Mouse (Mus musculus) liver, adult 2 months (tissue): Measurements from ENCODE around the gene Dctn1. TPM values are rescaled to one million over a fixed set of nuclear protein-coding genes. Genes with fewer than 3 reads are reported as not detected.

Source experiments
- DNase-seq: peaks from one replicate; pipeline ENCODE4 v3.0.0-alpha.2; 2011; ENCODE audit warnings: low read depth, low spot score; ENCODE audit errors: extremely low read depth
- H3K27ac ChIP-seq: fragments of 200-500 bp; replicated peaks from 2 replicates; pipeline ENCODE4 v1.5.1; 2012; ENCODE audit warnings: low read depth, mild to moderate bottlenecking, control low read depth, inconsistent platforms, low read length; ENCODE audit not compliant: insufficient read depth
- H3K27me3 ChIP-seq: fragments of 200-500 bp; 2 replicates; pipeline ENCODE4 v1.6.1; 2012; ENCODE audit warnings: mild to moderate bottlenecking, moderate library complexity, low read length, inconsistent platforms; ENCODE audit not compliant: control insufficient read depth, insufficient read depth
- H3K36me3 ChIP-seq: fragments of 200-500 bp; 2 replicates; pipeline ENCODE4 v1.6.1; 2012; ENCODE audit warnings: low read length, inconsistent platforms; ENCODE audit not compliant: control insufficient read depth, insufficient read depth
- H3K4me1 ChIP-seq: fragments of 200-500 bp; 2 replicates; pipeline ENCODE4 v1.6.1; 2011; ENCODE audit warnings: low read length; ENCODE audit not compliant: control insufficient read depth, insufficient read depth
- H3K4me3 ChIP-seq: fragments of 200-500 bp; 2 replicates; pipeline ENCODE4 v1.5.1; 2011; ENCODE audit warnings: low read depth, mild to moderate bottlenecking, control low read depth, low read length, moderate library complexity; ENCODE audit not compliant: insufficient read depth
- H3K79me2 ChIP-seq: fragments of 200-500 bp; 2 replicates; pipeline ENCODE4 v1.6.1; 2012; ENCODE audit warnings: inconsistent platforms, mild to moderate bottlenecking, low read length, moderate library complexity; ENCODE audit not compliant: control insufficient read depth, insufficient read depth
- H3K9ac ChIP-seq: fragments of 200-500 bp; 2 replicates; pipeline ENCODE4 v1.6.1; 2012; ENCODE audit warnings: low read depth, mild to moderate bottlenecking, control low read depth, inconsistent platforms, low read length
- CTCF ChIP-seq: fragments of 200-500 bp; IDR thresholded peaks from 2 replicates; pipeline ENCODE4 v1.5.1; 2011; ENCODE audit warnings: low read depth, low read length, control low read depth
- POLR2A ChIP-seq: fragments of 200-500 bp; IDR thresholded peaks from 2 replicates; pipeline ENCODE4 v1.6.1; 2011; ENCODE audit warnings: low read length, control low read depth; ENCODE audit not compliant: insufficient read depth; ENCODE audit errors: extremely low read depth
- WGBS: fragments of 180-500 bp; shearing (Covaris S2); methylation state at CpG from one replicate; pipeline ENCODE4 v1.1.7; 2018; 5-methylcytosine and 5-hydroxymethylcytosine counted together
- polyA plus RNA-seq: library from polyadenylated mRNA; depleted of rRNA; stranded (reverse); fragments of >200 nt; gene quantifications from 2 replicates; pipeline ENCODE4 v1.2.3, GENCODE M21; 2012
- total RNA-seq: library from RNA; depleted of rRNA; stranded (reverse); fragments of >200 nt; gene quantifications from 2 replicates; pipeline ENCODE4 v1.2.3, GENCODE M21; 2014

Dctn1 gene
- total and polyA plus RNA-seq, 2 experiments, result 13.5 to 36.0 TPM

DNA sequence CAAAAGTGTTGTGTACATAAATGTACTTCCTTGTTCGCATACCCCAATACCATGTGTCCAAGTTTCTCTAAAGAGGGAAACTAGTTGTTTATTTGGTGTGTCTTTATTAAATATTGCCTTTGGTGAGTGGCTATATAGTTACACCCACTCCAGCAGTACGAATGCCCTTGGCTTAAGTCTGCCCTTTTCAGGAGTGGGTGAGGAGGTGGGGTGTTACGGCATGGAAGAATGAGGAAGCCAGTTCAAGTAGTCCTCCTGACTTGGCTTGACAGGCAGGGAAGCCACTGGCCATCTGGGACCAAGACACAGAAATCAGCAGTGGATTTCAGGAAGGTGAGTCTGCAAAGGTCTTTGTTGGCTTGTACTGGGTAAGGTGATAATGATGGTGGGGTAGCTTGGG, 40.1 kb downstream of the Dctn1 start:
- 89% methylated on average over 3 of the region's 3 CpGs for WGBS
- no peaks in the 10 kb centered on the region for H3K36me3 ChIP-seq
- H3K4me1 ChIP-seq, result no peaks in the 10 kb centered on the region
- TF ChIP-seq POLR2A (no peak), CTCF (no peak)
- H3K9ac ChIP-seq, result no peak overlapping the region
- H3K4me3 ChIP-seq, result no peak overlapping the region
- no peak overlapping the region for H3K27ac ChIP-seq
- no peak for DNase-seq
- H3K79me2 ChIP-seq, result no peaks in the 10 kb centered on the region
- H3K27me3 ChIP-seq, result no peaks in the 10 kb centered on the region

DNA sequence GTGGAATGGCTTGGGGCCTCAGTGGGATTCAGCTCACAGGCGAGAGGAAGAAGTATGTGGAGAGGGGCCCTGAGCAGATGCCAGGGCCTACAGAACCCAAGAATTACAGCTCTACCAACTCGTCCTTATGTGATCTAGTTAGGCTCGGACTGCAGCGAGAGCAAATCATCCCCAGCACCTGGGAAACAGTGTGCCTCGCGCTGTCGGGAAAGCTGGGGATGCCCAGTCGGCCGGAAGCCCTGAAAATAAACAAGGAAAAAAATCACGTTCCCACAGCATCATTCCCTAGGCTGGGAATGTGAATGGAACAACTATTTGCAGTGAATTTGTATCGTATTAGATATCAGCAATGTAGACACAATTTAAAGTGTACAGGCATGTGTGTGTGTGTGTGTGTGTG, 40.6 kb downstream of the Dctn1 start:
- Histone ChIP-seq H3K27me3 (no peaks in the 10 kb centered on the region), H3K79me2 (no peaks in the 10 kb centered on the region), H3K9ac (no peak overlapping the region), H3K4me1 (no peaks in the 10 kb centered on the region), H3K27ac (no peak overlapping the region), H3K36me3 (no peaks in the 10 kb centered on the region), H3K4me3 (no peak overlapping the region)
- DNase-seq, result no peak
- 74% methylated on average over 11 of the region's 11 CpGs for WGBS
- TF ChIP-seq POLR2A (no peak), CTCF (no peak)

DNA sequence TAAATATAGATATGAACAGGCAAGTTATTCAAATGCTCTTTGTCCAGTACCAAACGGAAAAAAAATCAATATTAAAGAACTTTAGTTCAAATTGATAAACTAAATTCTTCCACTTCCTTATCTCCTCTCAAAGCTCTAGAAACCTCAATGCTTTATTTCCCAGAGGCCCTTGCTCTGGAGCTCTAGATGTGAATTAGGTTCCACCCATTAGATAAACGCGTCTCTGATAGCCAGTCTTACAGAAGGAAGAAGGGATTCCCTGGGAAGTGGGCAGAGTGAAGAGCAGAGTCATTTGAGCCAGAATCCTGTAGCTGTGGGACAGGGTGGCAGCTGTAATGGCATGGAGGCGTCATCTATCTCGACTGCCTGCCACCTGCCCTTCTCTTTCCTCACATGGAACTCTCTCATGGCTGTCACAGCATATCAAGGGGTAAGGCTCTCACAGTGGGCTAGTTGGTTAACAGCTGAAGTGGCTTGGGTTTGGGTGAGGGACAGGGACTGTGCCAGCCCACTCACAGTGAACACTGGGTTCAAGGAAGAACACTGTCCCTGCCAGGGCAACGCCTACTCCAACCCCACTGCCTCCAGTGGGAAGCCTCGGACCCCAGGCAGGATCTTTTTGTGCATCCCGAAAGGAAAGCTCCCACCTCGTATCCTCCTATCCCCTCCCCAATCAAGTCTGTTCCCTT, 41.8 kb downstream of the Dctn1 start:
- Histone ChIP-seq H3K4me1 (no peaks in the 10 kb centered on the region), H3K9ac (no peak overlapping the region), H3K4me3 (no peak overlapping the region), H3K27ac (no peak overlapping the region), H3K79me2 (no peaks in the 10 kb centered on the region), H3K36me3 (no peaks in the 10 kb centered on the region), H3K27me3 (no peaks in the 10 kb centered on the region)
- TF ChIP-seq CTCF (no peak), POLR2A (no peak)
- no peak for DNase-seq
- WGBS, result 61% methylated on average over 9 of the region's 9 CpGs

DNA sequence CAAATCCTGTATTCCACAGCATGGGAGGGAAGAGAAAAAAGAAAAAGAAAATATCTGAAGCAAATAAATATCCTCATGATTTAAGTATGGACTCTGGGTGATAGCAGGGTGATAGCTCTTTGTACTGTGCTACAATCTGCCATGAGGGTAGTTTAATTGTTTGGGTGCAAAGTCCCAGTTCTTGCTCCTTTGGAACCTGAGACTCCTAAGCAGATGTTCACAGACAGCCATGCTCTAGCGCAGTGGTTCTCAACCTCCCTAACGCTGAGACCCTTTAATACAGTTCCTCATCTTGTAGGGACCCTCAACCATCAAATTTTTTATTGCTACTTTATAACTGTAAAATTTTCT, 42.3 kb downstream of the Dctn1 start:
- TF ChIP-seq CTCF (no peak), POLR2A (no peak)
- Histone ChIP-seq H3K36me3 (no peaks in the 10 kb centered on the region), H3K27me3 (no peaks in the 10 kb centered on the region), H3K9ac (no peak overlapping the region), H3K27ac (no peak overlapping the region), H3K4me1 (no peaks in the 10 kb centered on the region), H3K79me2 (no peaks in the 10 kb centered on the region), H3K4me3 (no peak overlapping the region)
- no peak for DNase-seq
- 82% methylated on average over 2 of the region's 2 CpGs for WGBS

DNA sequence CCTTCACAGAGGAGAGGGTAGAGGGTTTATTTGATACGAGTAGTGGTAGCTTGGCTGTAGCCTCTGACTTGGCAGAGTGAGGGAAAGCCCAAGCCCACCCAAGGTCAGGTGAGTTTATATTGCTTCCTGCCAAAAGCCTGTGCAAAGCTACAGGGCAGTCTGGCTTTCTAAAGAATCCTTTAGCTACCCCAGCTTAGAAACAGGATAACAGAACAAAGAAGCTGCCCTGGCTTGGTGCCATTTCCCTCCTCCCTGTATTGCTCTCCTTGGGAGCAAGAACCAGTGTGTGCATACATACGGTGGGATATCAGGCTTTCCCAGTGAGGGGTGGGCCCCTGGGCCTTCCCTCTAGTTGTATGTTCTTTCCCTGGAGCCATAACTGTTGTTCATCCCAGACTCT, 44.8 kb downstream of the Dctn1 start:
- no peak for TF ChIP-seq CTCF
- no peak for TF ChIP-seq POLR2A
- WGBS, result 57% methylated on average over 2 of the region's 2 CpGs
- H3K4me3 ChIP-seq, result no peak overlapping the region

DNA sequence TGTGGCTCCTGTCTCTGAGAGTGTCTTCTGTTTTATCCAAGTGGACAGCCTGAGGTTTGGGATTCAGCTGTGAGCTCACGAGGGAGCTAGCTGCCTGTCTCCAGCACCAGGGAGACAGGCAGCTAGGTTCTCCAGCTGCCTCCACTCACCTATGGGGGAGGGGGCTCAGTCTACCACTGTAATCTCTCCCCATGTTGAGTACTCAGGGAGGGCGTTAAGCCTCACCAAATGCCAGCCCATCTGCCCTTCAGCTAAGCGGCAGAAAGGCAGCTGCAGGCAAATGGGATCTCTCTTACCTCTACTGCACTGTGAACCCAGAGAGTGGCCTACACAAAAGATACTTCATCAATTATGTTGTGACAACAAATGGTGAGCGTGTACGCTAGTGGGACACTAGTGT, 45.8 kb downstream of the Dctn1 start:
- no peaks in the 10 kb centered on the region for H3K27me3 ChIP-seq
- no peak for TF ChIP-seq POLR2A
- no peak for TF ChIP-seq CTCF
- H3K4me1 ChIP-seq, result no peaks in the 10 kb centered on the region
- no peak overlapping the region for H3K27ac ChIP-seq
- H3K4me3 ChIP-seq, result no peak overlapping the region
- 56% methylated on average over 5 of the region's 5 CpGs for WGBS
- no peaks in the 10 kb centered on the region for H3K79me2 ChIP-seq
- no peaks in the 10 kb centered on the region for H3K36me3 ChIP-seq
- no peak for DNase-seq
- H3K9ac ChIP-seq, result no peak overlapping the region

More for the DNA sequence above, 44.8 kb downstream of the Dctn1 start:
- no peaks in the 10 kb centered on the region for H3K36me3 ChIP-seq
- no peaks in the 10 kb centered on the region for H3K27me3 ChIP-seq
- no peak overlapping the region for H3K27ac ChIP-seq
- no peaks in the 10 kb centered on the region for H3K4me1 ChIP-seq
- no peaks in the 10 kb centered on the region for H3K79me2 ChIP-seq
- H3K9ac ChIP-seq, result no peak overlapping the region
- DNase-seq, result no peak
